Mouse (Mus musculus): ENCODE measurements around the gene Bcl3. TPM values are rescaled to one million over a fixed set of nuclear protein-coding genes. Genes with fewer than 3 reads are reported as not detected.

Gene Bcl3
- polyA plus RNA-seq, 1 experiment from 2014 or later, result 1.1 TPM

DNA sequence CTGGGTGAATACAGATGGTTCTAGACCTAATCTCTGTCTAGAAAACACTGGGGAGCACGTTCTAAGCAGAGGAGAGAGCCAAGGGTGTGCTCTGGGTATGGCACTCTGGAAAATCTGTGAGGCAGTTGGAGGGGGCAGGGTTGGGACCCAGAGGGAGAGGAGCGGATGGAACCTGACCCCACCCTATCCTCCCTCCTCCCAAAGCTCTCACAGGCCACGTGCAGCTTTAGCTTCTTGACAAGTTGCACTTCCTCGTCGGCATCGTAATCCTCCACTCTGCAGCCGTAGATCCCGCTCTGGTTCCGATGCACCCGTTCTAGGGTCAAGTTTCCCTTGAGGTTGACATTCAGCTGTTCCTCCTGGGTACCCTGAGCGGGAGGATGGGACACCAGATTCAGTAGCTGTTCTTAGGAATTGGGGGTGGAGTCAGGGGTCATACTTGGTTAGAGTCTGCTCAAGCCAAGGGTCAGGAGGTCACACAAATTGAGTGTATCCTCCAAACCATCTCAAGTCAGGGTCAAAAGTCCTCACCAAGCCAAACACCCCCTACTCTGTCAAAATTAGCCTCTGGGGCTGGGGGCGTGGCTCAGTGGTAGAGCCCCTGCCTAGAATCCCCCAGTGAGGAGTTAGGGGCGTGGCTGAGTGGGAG is 58.6 kb downstream of the Bcl3 start:
- H3K4me1 ChIP-seq (replicated peaks; ENCODE audit: control insufficient read depth, insufficient read depth, low read length), result no peaks in the 10 kb centered on the region
- no peaks in the 10 kb centered on the region for H3K9me3 ChIP-seq (ENCODE audit: control insufficient read depth, low read length)
- DNase-seq (ENCODE audit: low spot score) (no peak), ATAC-seq (replicated peaks; ENCODE audit: low FRiP score) (no peak)
- no peak overlapping the region for H3K9ac ChIP-seq (ENCODE audit: low read length)
- H3K4me2 ChIP-seq (ENCODE audit: low read depth, low read length, severe bottlenecking), result no peak overlapping the region
- no peak overlapping the region for H3K27ac ChIP-seq (ENCODE audit: low read depth, low read length)
- 90% methylated on average over 13 of the region's 13 CpGs for WGBS
- no peak overlapping the region for H3K4me3 ChIP-seq (ENCODE audit: low read depth, low read length)
- no peaks in the 10 kb centered on the region for H3K36me3 ChIP-seq (ENCODE audit: control insufficient read depth, insufficient read depth, low read length)
- H3K27me3 ChIP-seq (ENCODE audit: control insufficient read depth, insufficient read depth, low read length), result peaks cover 1% of the 10 kb centered on the region; the same call in 1 of the 2 replicates

DNA sequence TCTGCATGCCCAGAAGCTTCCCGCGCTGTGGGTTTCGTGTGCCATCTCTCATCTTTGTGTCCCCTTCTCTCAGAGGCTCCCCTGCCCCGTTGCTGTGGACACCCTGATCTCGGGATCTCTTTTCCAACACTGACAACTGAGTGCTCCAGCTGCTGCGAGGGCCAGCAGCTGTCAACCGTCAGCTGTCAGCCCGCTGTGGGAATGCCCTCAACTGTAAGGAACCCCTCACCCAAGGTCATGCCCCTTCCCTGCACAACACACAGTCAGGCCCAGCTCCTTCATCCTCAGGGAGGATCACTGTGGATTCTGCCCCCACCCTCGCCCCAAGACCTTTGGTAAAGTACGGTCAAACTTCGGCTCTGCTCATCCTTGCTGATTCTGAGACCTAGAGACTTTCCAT is 60.3 kb downstream of the Bcl3 start:
- no peak overlapping the region for H3K4me2 ChIP-seq (ENCODE audit: low read depth, low read length, severe bottlenecking)
- no peaks in the 10 kb centered on the region for H3K27me3 ChIP-seq (ENCODE audit: control insufficient read depth, insufficient read depth, low read length)
- H3K27ac ChIP-seq (ENCODE audit: low read depth, low read length), result no peak overlapping the region
- no peaks in the 10 kb centered on the region for H3K36me3 ChIP-seq (ENCODE audit: control insufficient read depth, insufficient read depth, low read length)
- H3K4me3 ChIP-seq (ENCODE audit: low read depth, low read length), result no peak overlapping the region
- 94% methylated on average over 11 of the region's 11 CpGs for WGBS
- ATAC-seq (replicated peaks; ENCODE audit: low FRiP score) (no peak), DNase-seq (ENCODE audit: low spot score) (no peak)
- no peaks in the 10 kb centered on the region for H3K4me1 ChIP-seq (replicated peaks; ENCODE audit: control insufficient read depth, insufficient read depth, low read length)
- no peak overlapping the region for H3K9ac ChIP-seq (ENCODE audit: low read length)
- no peaks in the 10 kb centered on the region for H3K9me3 ChIP-seq (ENCODE audit: control insufficient read depth, low read length)

DNA sequence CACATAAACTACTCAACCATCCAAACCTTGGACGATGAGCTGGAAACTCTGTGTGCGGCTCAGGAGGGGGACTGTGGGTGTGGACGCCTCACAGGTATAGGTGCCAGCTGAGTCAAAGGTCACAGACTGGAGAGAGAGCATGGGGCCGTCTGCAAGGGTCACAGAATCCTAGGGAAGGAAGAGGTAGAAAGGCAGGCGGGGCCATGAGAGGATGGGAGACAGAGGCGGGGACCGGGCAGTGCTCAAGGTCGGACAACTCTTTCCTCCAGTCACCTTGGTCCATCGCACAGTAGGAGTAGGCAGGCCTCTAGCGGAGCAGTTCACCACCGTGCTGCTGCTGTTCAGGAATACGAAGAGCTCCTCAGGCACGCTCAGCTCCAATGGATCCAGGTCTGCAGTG is 62.5 kb downstream of the Bcl3 start:
- 93% methylated on average over 13 of the region's 13 CpGs for WGBS
- no peak for DNase-seq (ENCODE audit: low spot score)
- H3K4me3 ChIP-seq (ENCODE audit: low read depth, low read length), result no peak overlapping the region
- H3K4me1 ChIP-seq (replicated peaks; ENCODE audit: control insufficient read depth, insufficient read depth, low read length), result no peaks in the 10 kb centered on the region
- no peaks in the 10 kb centered on the region for H3K36me3 ChIP-seq (ENCODE audit: control insufficient read depth, insufficient read depth, low read length)
- H3K27me3 ChIP-seq (ENCODE audit: control insufficient read depth, insufficient read depth, low read length), result no peaks in the 10 kb centered on the region
- no peak overlapping the region for H3K9ac ChIP-seq (ENCODE audit: low read length)
- ATAC-seq (replicated peaks; ENCODE audit: low FRiP score), result no peak
- H3K4me2 ChIP-seq (ENCODE audit: low read depth, low read length, severe bottlenecking), result no peak overlapping the region
- no peaks in the 10 kb centered on the region for H3K9me3 ChIP-seq (ENCODE audit: control insufficient read depth, low read length)
- H3K27ac ChIP-seq (ENCODE audit: low read depth, low read length), result no peak overlapping the region

DNA sequence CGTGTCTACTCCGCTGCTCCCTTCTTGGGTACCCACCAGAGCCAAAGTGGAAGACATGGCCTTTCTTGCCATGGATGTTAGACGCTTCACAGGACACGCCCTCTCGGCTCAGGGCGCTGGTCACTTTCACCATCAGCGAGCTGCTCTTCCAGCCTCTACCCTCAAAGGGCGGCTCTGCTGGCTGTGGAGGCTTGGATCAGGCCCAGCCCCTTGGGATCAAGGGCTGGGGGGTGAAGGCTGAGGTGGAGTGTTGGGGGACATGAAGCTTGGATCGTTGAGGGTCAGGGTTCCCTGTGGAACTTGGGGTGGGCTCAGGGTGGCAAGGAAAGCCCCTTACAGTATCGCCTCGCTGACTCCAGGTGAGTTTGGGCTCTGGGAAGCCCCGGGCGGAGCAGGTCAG is 63.9 kb downstream of the Bcl3 start:
- H3K9ac ChIP-seq (ENCODE audit: low read length), result no peak overlapping the region
- H3K27me3 ChIP-seq (ENCODE audit: control insufficient read depth, insufficient read depth, low read length), result no peaks in the 10 kb centered on the region
- no peak overlapping the region for H3K4me3 ChIP-seq (ENCODE audit: low read depth, low read length)
- H3K4me2 ChIP-seq (ENCODE audit: low read depth, low read length, severe bottlenecking), result no peak overlapping the region
- H3K36me3 ChIP-seq (ENCODE audit: control insufficient read depth, insufficient read depth, low read length), result no peaks in the 10 kb centered on the region
- H3K27ac ChIP-seq (ENCODE audit: low read depth, low read length), result no peak overlapping the region
- no peaks in the 10 kb centered on the region for H3K4me1 ChIP-seq (replicated peaks; ENCODE audit: control insufficient read depth, insufficient read depth, low read length)
- H3K9me3 ChIP-seq (ENCODE audit: control insufficient read depth, low read length), result no peaks in the 10 kb centered on the region
- DNase-seq (ENCODE audit: low spot score), result no peak
- WGBS, result 87% methylated on average over 13 of the region's 13 CpGs
- no peak for ATAC-seq (replicated peaks; ENCODE audit: low FRiP score)

Other genes starting within 250 kb of the Bcl3 start
- 0.40 and 0.47 TPM in 2 replicates for gene Zfp296, start 245.5 kb downstream of the Bcl3 start, polyA plus RNA-seq (2014; fragmentation: Nextera tagmentation; extraction: Ambion mirVana)
- 151 and 156 TPM in 2 replicates for gene Gemin7, start 245.2 kb downstream of the Bcl3 start, polyA plus RNA-seq (2014; fragmentation: Nextera tagmentation; extraction: Ambion mirVana)
- gene Clasrp, start 218.3 kb downstream of the Bcl3 start, polyA plus RNA-seq (2014; fragmentation: Nextera tagmentation; extraction: Ambion mirVana), result 59.7 and 64.1 TPM in 2 replicates
- 2.9 and 3.7 TPM in 2 replicates for gene Relb, start 193.3 kb downstream of the Bcl3 start, polyA plus RNA-seq (2014; fragmentation: Nextera tagmentation; extraction: Ambion mirVana)
- 89.1 and 92.0 TPM in 2 replicates for gene Clptm1, start 157.7 kb downstream of the Bcl3 start, polyA plus RNA-seq (2014; fragmentation: Nextera tagmentation; extraction: Ambion mirVana)
- gene Apoc2, start 144.8 kb downstream of the Bcl3 start, polyA plus RNA-seq (2014; fragmentation: Nextera tagmentation; extraction: Ambion mirVana), result not detected in 2 replicates
- not detected in 2 replicates for gene Gm44805, start 141.3 kb downstream of the Bcl3 start, polyA plus RNA-seq (2014; fragmentation: Nextera tagmentation; extraction: Ambion mirVana)
- gene Apoc4, start 141.3 kb downstream of the Bcl3 start, polyA plus RNA-seq (2014; fragmentation: Nextera tagmentation; extraction: Ambion mirVana), result not detected in 2 replicates
- gene Apoc1, start 130.1 kb downstream of the Bcl3 start, polyA plus RNA-seq (2014; fragmentation: Nextera tagmentation; extraction: Ambion mirVana), result 1.00 and 2.0 TPM in 2 replicates
- 125 and 152 TPM in 2 replicates for gene Apoe, start 123.6 kb downstream of the Bcl3 start, polyA plus RNA-seq (2014; fragmentation: Nextera tagmentation; extraction: Ambion mirVana)
- 160 and 171 TPM in 2 replicates for gene Tomm40, start 107.3 kb downstream of the Bcl3 start, polyA plus RNA-seq (2014; fragmentation: Nextera tagmentation; extraction: Ambion mirVana)
- gene Nectin2, start 72.3 kb downstream of the Bcl3 start, polyA plus RNA-seq (2014; fragmentation: Nextera tagmentation; extraction: Ambion mirVana), result 56.0 and 59.2 TPM in 2 replicates
- gene Bcam, start 51.8 kb downstream of the Bcl3 start, polyA plus RNA-seq (2014; fragmentation: Nextera tagmentation; extraction: Ambion mirVana), result 17.6 and 21.5 TPM in 2 replicates
- gene Cblc, start 26.0 kb downstream of the Bcl3 start, polyA plus RNA-seq (2014; fragmentation: Nextera tagmentation; extraction: Ambion mirVana), result 0.28 and 0.84 TPM in 2 replicates
- not detected in 2 replicates for gene Gm19345, start 29.2 kb upstream of the Bcl3 start, polyA plus RNA-seq (2014; fragmentation: Nextera tagmentation; extraction: Ambion mirVana)
- 0.32 TPM in 1 of 2 replicates, not detected in the other for gene Ceacam16, start 38.5 kb upstream of the Bcl3 start, polyA plus RNA-seq (2014; fragmentation: Nextera tagmentation; extraction: Ambion mirVana)
- not detected in 2 replicates for gene Ceacam19, start 65.2 kb upstream of the Bcl3 start, polyA plus RNA-seq (2014; fragmentation: Nextera tagmentation; extraction: Ambion mirVana)
- 2.6 and 2.8 TPM in 2 replicates for gene Pvr, start 98.4 kb upstream of the Bcl3 start, polyA plus RNA-seq (2014; fragmentation: Nextera tagmentation; extraction: Ambion mirVana)
- 0.13 TPM in 1 of 2 replicates, not detected in the other for gene Igsf23, start 128.0 kb upstream of the Bcl3 start, polyA plus RNA-seq (2014; fragmentation: Nextera tagmentation; extraction: Ambion mirVana)
- gene Ceacam20, start 142.6 kb upstream of the Bcl3 start, polyA plus RNA-seq (2014; fragmentation: Nextera tagmentation; extraction: Ambion mirVana), result not detected in 2 replicates
- gene Nlrp9b, start 168.7 kb upstream of the Bcl3 start, polyA plus RNA-seq (2014; fragmentation: Nextera tagmentation; extraction: Ambion mirVana), result not detected in 2 replicates